Mouse (Mus musculus): ENCODE data around the gene Gm49322. TPM values are rescaled to one million over a fixed set of nuclear protein-coding genes. Genes with fewer than 3 reads are reported as not detected.

The Gm49322 gene
- polyA plus RNA-seq, 1 experiment from 2014 or later, result 1.1 TPM

GRCm38 (mm10) chr10:80578131-80578750 is 27.6 kb upstream of the Gm49322 start:
- Histone ChIP-seq H3K27ac (ENCODE audit: low read depth, low read length) (peak overlapping the region; percentile 82; the same call in 1 of the 2 replicates), H3K4me1 (ENCODE audit: control insufficient read depth, insufficient read depth, low read length) (peaks cover 24% of the 10 kb centered on the region), H3K27me3 (replicated peaks; ENCODE audit: control insufficient read depth, insufficient read depth, low read length) (no peaks in the 10 kb centered on the region), H3K4me2 (ENCODE audit: low read length) (peak overlapping the region; percentile 95), H3K4me3 (ENCODE audit: low read depth, low read length) (peak overlapping the region; percentile 75), H3K9ac (ENCODE audit: low read length) (peak overlapping the region; percentile 79), H3K9me3 (replicated peaks; ENCODE audit: control insufficient read depth, low read length) (no peaks in the 10 kb centered on the region), H3K36me3 (ENCODE audit: control insufficient read depth, insufficient read depth, low read length) (peaks cover 1% of the 10 kb centered on the region)
- ATAC-seq (peak; percentile 32; the same call in 1 of the 2 replicates), DNase-seq (ENCODE audit: low spot score) (peak; percentile 66)
- under 1% methylated on average over 29 of the region's 29 CpGs for WGBS

GRCm38 (mm10) chr10:80578911-80579310 is 26.9 kb upstream of the Gm49322 start:
- Histone ChIP-seq H3K4me2 (ENCODE audit: low read length) (peak overlapping the region; percentile 95; the same call in 1 of the 2 replicates), H3K36me3 (ENCODE audit: control insufficient read depth, insufficient read depth, low read length) (peaks cover 8% of the 10 kb centered on the region), H3K9ac (ENCODE audit: low read length) (no peak overlapping the region), H3K4me3 (ENCODE audit: low read depth, low read length) (no peak overlapping the region), H3K9me3 (replicated peaks; ENCODE audit: control insufficient read depth, low read length) (no peaks in the 10 kb centered on the region), H3K27ac (ENCODE audit: low read depth, low read length) (no peak overlapping the region), H3K27me3 (replicated peaks; ENCODE audit: control insufficient read depth, insufficient read depth, low read length) (no peaks in the 10 kb centered on the region), H3K4me1 (ENCODE audit: control insufficient read depth, insufficient read depth, low read length) (peaks cover 19% of the 10 kb centered on the region)
- ATAC-seq (no peak), DNase-seq (ENCODE audit: low spot score) (peak; percentile 67)
- 4% methylated on average over 8 of the region's 8 CpGs for WGBS

- Histone ChIP-seq H3K9ac (ENCODE audit: low read length) (no peak overlapping the region), H3K27ac (ENCODE audit: low read depth, low read length) (no peak overlapping the region), H3K36me3 (ENCODE audit: control insufficient read depth, insufficient read depth, low read length) (peaks cover 18% of the 10 kb centered on the region), H3K4me3 (ENCODE audit: low read depth, low read length) (no peak overlapping the region), H3K4me2 (ENCODE audit: low read length) (no peak overlapping the region), H3K4me1 (ENCODE audit: control insufficient read depth, insufficient read depth, low read length) (0 out of 2 replicates have a peak, but pooled peaks cover 2% of the 10 kb centered on the region), H3K9me3 (replicated peaks; ENCODE audit: control insufficient read depth, low read length) (no peaks in the 10 kb centered on the region), H3K27me3 (replicated peaks; ENCODE audit: control insufficient read depth, insufficient read depth, low read length) (no peaks in the 10 kb centered on the region)
- DNase-seq (ENCODE audit: low spot score) (no peak), ATAC-seq (no peak)
- WGBS, result 82% methylated on average over 5 of the region's 5 CpGs
Measured at GRCm38 (mm10) chr10:80583047-80583446, 22.8 kb upstream of the Gm49322 start.

GRCm38 (mm10) chr10:80584045-80584488 is 21.8 kb upstream of the Gm49322 start:
- Histone ChIP-seq H3K27ac (ENCODE audit: low read depth, low read length) (no peak overlapping the region), H3K27me3 (replicated peaks; ENCODE audit: control insufficient read depth, insufficient read depth, low read length) (no peaks in the 10 kb centered on the region), H3K36me3 (ENCODE audit: control insufficient read depth, insufficient read depth, low read length) (peaks cover 18% of the 10 kb centered on the region), H3K4me3 (ENCODE audit: low read depth, low read length) (no peak overlapping the region), H3K4me2 (ENCODE audit: low read length) (no peak overlapping the region), H3K4me1 (ENCODE audit: control insufficient read depth, insufficient read depth, low read length) (peaks cover 3% of the 10 kb centered on the region), H3K9me3 (replicated peaks; ENCODE audit: control insufficient read depth, low read length) (no peaks in the 10 kb centered on the region), H3K9ac (ENCODE audit: low read length) (no peak overlapping the region)
- ATAC-seq, result no peak; the same call in 1 of the 2 replicates
- DNase-seq (ENCODE audit: low spot score), result no peak
- 73% methylated on average over 12 of the region's 12 CpGs for WGBS

GRCm38 (mm10) chr10:80584642-80585552 is 20.9 kb upstream of the Gm49322 start:
- no peak overlapping the region for H3K4me3 ChIP-seq (ENCODE audit: low read depth, low read length)
- H3K27me3 ChIP-seq (replicated peaks; ENCODE audit: control insufficient read depth, insufficient read depth, low read length), result no peaks in the 10 kb centered on the region
- WGBS, result 75% methylated on average over 12 of the region's 12 CpGs
- ATAC-seq (no peak), DNase-seq (ENCODE audit: low spot score) (no peak)
- H3K27ac ChIP-seq (ENCODE audit: low read depth, low read length), result peak overlapping the region; percentile 6; the same call in 1 of the 2 replicates
- no peak overlapping the region for H3K4me2 ChIP-seq (ENCODE audit: low read length)
- peaks cover 18% of the 10 kb centered on the region for H3K36me3 ChIP-seq (ENCODE audit: control insufficient read depth, insufficient read depth, low read length)
- H3K9ac ChIP-seq (ENCODE audit: low read length), result no peak overlapping the region
- H3K4me1 ChIP-seq (ENCODE audit: control insufficient read depth, insufficient read depth, low read length), result peaks cover 9% of the 10 kb centered on the region
- no peaks in the 10 kb centered on the region for H3K9me3 ChIP-seq (replicated peaks; ENCODE audit: control insufficient read depth, low read length)

- H3K9me3 ChIP-seq (replicated peaks; ENCODE audit: control insufficient read depth, low read length), result no peaks in the 10 kb centered on the region
- H3K4me1 ChIP-seq (ENCODE audit: control insufficient read depth, insufficient read depth, low read length), result peaks cover 9% of the 10 kb centered on the region
- WGBS, result 94% methylated on average over 8 of the region's 8 CpGs
- DNase-seq (ENCODE audit: low spot score), result no peak
- no peak overlapping the region for H3K27ac ChIP-seq (ENCODE audit: low read depth, low read length)
- H3K9ac ChIP-seq (ENCODE audit: low read length), result no peak overlapping the region
- no peaks in the 10 kb centered on the region for H3K27me3 ChIP-seq (replicated peaks; ENCODE audit: control insufficient read depth, insufficient read depth, low read length)
- ATAC-seq, result no peak
- H3K36me3 ChIP-seq (ENCODE audit: control insufficient read depth, insufficient read depth, low read length), result peaks cover 18% of the 10 kb centered on the region
- no peak overlapping the region for H3K4me2 ChIP-seq (ENCODE audit: low read length)
- H3K4me3 ChIP-seq (ENCODE audit: low read depth, low read length), result no peak overlapping the region
Measured at GRCm38 (mm10) chr10:80585581-80585980, 20.2 kb upstream of the Gm49322 start.

- 95% methylated on average over 50 of the region's 51 CpGs for WGBS
- Histone ChIP-seq H3K36me3 (ENCODE audit: control insufficient read depth, insufficient read depth, low read length) (peaks cover 18% of the 10 kb centered on the region), H3K4me1 (ENCODE audit: control insufficient read depth, insufficient read depth, low read length) (peaks cover 9% of the 10 kb centered on the region), H3K4me2 (ENCODE audit: low read length) (no peak overlapping the region), H3K27me3 (replicated peaks; ENCODE audit: control insufficient read depth, insufficient read depth, low read length) (no peaks in the 10 kb centered on the region), H3K9ac (ENCODE audit: low read length) (peak overlapping the region; percentile 1; the same call in 1 of the 2 replicates), H3K27ac (ENCODE audit: low read depth, low read length) (no peak overlapping the region), H3K9me3 (replicated peaks; ENCODE audit: control insufficient read depth, low read length) (no peaks in the 10 kb centered on the region), H3K4me3 (ENCODE audit: low read depth, low read length) (no peak overlapping the region)
- no peak for ATAC-seq
- no peak for DNase-seq (ENCODE audit: low spot score)
Measured at GRCm38 (mm10) chr10:80586407-80587304, 19.2 kb upstream of the Gm49322 start.

GRCm38 (mm10) chr10:80587305-80587657 is 18.5 kb upstream of the Gm49322 start:
- Histone ChIP-seq H3K36me3 (ENCODE audit: control insufficient read depth, insufficient read depth, low read length) (peaks cover 18% of the 10 kb centered on the region), H3K27me3 (replicated peaks; ENCODE audit: control insufficient read depth, insufficient read depth, low read length) (no peaks in the 10 kb centered on the region), H3K4me3 (ENCODE audit: low read depth, low read length) (no peak overlapping the region), H3K27ac (ENCODE audit: low read depth, low read length) (no peak overlapping the region), H3K4me2 (ENCODE audit: low read length) (no peak overlapping the region), H3K9ac (ENCODE audit: low read length) (peak overlapping the region; percentile 1; the same call in 1 of the 2 replicates), H3K9me3 (replicated peaks; ENCODE audit: control insufficient read depth, low read length) (no peaks in the 10 kb centered on the region), H3K4me1 (ENCODE audit: control insufficient read depth, insufficient read depth, low read length) (peaks cover 9% of the 10 kb centered on the region)
- ATAC-seq (no peak), DNase-seq (ENCODE audit: low spot score) (no peak)
- WGBS, result 47% methylated on average over 4 of the region's 4 CpGs

Measured in forebrain, embryonic 14.5 days (tissue).